Mouse (Mus musculus): Measurements from ENCODE around the gene Olfr799.

Olfr799 gene

GRCm38 (mm10) chr10:129637184-129637583 lies at the start of gene Olfr799:
Olfr799 (plus strand) TSS chr10:129637484.
- no peak for DNase-seq (ENCODE audit: low read depth, low spot score)

- DNase-seq (ENCODE audit: low read depth, low spot score), result no peak
Observed at GRCm38 (mm10) chr10:129612470-129612869, 24.8 kb upstream of the Olfr799 start, which contains the start of gene Olfr796. Olfr796 (minus strand) TSS chr10:129612570.

GRCm38 (mm10) chr10:129621724-129622123 lies 15.6 kb upstream of the Olfr799 start:
- DNase-seq (ENCODE audit: low read depth, low spot score), result no peak

- no peak for DNase-seq (ENCODE audit: low read depth, low spot score)
Observed at GRCm38 (mm10) chr10:129623251-129623650, 14.0 kb upstream of the Olfr799 start.

- DNase-seq (ENCODE audit: low read depth, low spot score), result no peak
Observed at GRCm38 (mm10) chr10:129627834-129628233, 9.4 kb upstream of the Olfr799 start, which contains the start of gene Olfr798. Olfr798 (minus strand) TSS chr10:129627934.

- DNase-seq (ENCODE audit: low read depth, low spot score), result no peak
Observed at GRCm38 (mm10) chr10:129651763-129652162, 14.5 kb downstream of the Olfr799 start.

- DNase-seq (ENCODE audit: low read depth, low spot score), result no peak
Observed at GRCm38 (mm10) chr10:129657394-129657793, 20.1 kb downstream of the Olfr799 start, which contains the start of gene Olfr800. Olfr800 (plus strand) TSS chr10:129657694.

- DNase-seq (ENCODE audit: low read depth, low spot score), result no peak
Observed at GRCm38 (mm10) chr10:129673765-129674164, 36.5 kb downstream of the Olfr799 start, which contains the start of gene Olfr801. Olfr801 (minus strand) TSS chr10:129673865.

- DNase-seq (ENCODE audit: low read depth, low spot score), result no peak
Observed at GRCm38 (mm10) chr10:129688069-129688468, 50.8 kb downstream of the Olfr799 start, which contains the start of gene Olfr802. Olfr802 (minus strand) TSS chr10:129688169.

GRCm38 (mm10) chr10:129694186-129694585 lies 56.9 kb downstream of the Olfr799 start, which contains the start of gene Olfr803:
Olfr803 (minus strand) TSS chr10:129694286.
- DNase-seq (ENCODE audit: low read depth, low spot score), result no peak

Measured in c-Kit-negative CD71-positive TER-119-positive erythroid progenitor cells, embryonic 14.5 days (primary cell).